Mouse (Mus musculus): ENCODE measurements around the gene Lima1. TPM values are rescaled to one million over a fixed set of nuclear protein-coding genes. Genes with fewer than 3 reads are reported as not detected.

The Lima1 gene
- polyA plus RNA-seq, 1 experiment = 139 TPM

DNA sequence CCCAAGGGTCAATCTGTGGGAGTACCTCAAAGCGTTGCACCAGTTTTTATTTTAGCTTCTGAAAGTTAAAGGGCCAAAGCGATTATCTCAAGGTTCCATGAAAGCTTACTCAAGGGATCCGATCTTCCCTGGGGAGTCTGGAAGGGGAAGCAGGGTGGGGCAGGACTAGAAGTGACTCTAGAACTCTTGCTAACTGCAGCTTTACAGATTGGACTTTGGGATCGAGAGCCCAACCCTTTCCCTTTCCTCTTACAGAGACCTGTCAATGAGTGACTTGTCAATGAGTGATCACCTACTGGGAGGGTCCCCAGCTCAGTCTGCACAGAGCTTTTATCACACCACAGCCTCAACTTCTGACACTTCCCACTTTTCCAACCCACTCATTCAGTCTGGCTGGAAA, 7.6 kb downstream of the Lima1 start:
- no peak for DNase-seq (ENCODE audit: low spot score)

DNA sequence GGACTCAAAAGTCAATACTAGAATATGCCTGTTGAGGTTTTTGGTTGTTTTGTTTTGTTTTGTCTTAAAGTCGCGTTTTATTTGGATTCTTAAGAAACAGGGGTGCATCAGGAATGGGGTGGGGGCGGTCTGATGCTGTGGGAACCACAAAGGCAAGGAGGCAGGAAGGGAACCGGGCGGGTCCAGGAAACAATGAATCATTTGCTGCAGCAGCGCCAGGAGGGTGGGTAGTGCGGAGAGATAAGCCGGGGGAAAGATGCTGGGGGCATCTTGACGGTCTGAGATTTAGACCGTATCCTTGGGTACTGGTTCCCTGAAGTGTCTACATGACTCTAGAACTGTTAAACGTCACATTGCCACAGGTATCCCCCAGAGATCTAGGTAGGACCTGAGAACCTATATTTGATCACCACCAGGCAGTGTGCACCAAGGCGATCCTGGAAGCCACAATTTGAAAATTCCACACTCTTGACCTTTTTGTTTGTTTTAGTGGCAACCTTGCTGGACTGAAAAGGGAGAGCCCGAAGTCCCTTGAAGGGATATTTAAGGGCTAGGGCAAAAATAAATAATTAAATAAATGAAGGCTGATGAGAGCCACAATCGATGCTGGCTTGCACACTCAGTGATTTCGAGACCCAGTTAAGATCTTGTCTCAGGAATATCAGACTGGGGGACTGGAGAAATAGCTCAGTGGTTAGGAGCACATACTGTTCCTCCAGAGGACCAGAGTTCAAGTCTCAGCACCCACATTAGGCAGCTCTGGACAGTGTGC, 8.6 kb downstream of the Lima1 start:
- no peak for DNase-seq (ENCODE audit: low spot score)

DNA sequence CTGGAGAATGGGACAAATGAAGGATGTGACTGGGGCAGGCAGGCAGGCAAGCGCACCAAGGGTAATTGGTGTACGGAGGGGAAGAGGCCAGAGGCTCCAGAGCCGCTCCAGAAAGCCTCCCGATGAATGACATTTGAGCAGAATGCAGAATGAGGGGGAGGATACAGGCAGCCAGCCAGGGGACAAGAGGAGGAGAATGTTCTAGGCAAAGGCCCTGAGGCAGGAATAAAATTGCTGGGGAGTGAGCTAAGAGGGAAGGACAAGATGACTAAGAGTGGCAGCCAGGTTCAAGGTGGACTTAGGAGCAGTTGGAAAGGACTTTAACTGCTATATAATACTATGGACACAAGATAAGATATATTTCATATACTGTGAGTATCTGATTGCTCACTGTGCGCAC, 9.3 kb downstream of the Lima1 start:
- peak; percentile 25 for DNase-seq (ENCODE audit: low spot score)

DNA sequence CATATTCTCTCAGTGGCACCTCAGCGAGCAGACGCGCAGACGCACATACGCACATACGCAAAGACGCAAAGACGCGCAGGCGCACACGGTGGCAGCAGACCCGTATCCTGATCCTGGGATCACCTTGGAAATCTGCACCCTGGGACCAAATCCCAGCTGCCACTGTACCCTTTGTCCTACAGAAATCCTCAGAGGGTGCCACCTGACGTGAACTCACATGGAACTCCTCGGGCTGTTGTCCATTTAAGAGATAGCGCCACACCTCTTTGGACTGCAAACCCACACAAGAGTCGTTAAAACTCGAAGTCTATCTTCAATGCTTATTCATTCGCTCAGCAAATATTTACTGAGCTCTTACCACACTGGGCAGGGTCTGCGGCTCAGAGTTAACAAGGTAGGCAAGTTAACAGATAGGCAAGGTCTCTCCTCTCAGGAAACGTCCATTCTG, 9.7 kb downstream of the Lima1 start:
- DNase-seq (ENCODE audit: low spot score) = no peak

- no peak for DNase-seq (ENCODE audit: low spot score)
These were observed 10.2 kb downstream of the Lima1 start for GRCm38 (mm10) chr15:99865046-99865445.

- no peak for DNase-seq (ENCODE audit: low spot score)
These were observed 11.5 kb downstream of the Lima1 start for GRCm38 (mm10) chr15:99863786-99864185.

GRCm38 (mm10) chr15:99863358-99863757, 11.9 kb downstream of the Lima1 start:
- no peak for DNase-seq (ENCODE audit: low spot score)

DNA sequence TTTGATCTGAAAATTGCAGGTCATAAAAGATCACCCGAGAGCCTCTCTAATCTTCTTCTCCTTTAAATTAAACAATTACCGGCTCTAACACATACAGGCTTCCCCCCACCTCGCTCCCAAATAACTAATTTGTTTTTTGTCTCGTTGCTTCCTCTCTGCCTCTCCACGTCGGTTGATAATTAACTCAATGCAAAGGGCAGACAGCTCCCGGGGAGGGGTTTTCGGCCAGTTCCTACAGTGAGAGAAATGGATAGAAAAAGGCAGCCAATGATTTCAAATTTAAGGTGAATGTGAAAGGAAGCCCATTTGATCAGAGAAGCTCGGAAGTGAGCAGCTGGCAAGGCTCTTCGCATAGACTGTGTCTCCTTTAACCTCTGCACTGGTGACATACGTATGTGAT, 12.8 kb downstream of the Lima1 start:
- no peak for DNase-seq (ENCODE audit: low spot score)

GRCm38 (mm10) chr15:99861955-99862354, 13.3 kb downstream of the Lima1 start:
- DNase-seq (ENCODE audit: low spot score) = no peak

- DNase-seq (ENCODE audit: low spot score) = no peak
These were observed 13.7 kb downstream of the Lima1 start for GRCm38 (mm10) chr15:99861536-99861935.

- DNase-seq (ENCODE audit: low spot score) = no peak
These were observed 15.4 kb downstream of the Lima1 start for GRCm38 (mm10) chr15:99859644-99860392.

- no peak for DNase-seq (ENCODE audit: low spot score)
These were observed 17.8 kb downstream of the Lima1 start for GRCm38 (mm10) chr15:99857479-99857878.

- DNase-seq (ENCODE audit: low spot score) = no peak
These were observed 20.1 kb downstream of the Lima1 start for GRCm38 (mm10) chr15:99855119-99855518.

GRCm38 (mm10) chr15:99852606-99853237, 22.5 kb downstream of the Lima1 start:
- no peak for DNase-seq (ENCODE audit: low spot score)

DNA sequence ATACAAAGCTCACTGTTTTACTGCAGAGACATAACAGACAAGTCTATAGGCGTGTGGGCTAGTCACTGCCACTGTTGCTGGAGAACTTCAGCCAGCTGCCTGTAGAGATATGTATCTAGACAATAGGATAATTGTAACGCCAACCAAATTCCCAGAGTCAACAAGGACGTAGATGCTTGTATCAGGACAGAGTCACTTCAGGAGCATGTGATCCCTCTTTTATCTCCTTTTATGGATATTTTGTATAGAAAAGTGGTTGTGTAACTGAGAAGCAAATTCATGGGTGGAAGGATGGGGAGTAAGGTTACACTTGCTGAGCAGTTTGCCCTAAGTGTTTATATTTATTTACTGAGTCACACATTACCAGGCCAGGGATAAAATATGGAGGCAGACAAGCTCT, 25.0 kb downstream of the Lima1 start:
- no peak for DNase-seq (ENCODE audit: low spot score)

DNA sequence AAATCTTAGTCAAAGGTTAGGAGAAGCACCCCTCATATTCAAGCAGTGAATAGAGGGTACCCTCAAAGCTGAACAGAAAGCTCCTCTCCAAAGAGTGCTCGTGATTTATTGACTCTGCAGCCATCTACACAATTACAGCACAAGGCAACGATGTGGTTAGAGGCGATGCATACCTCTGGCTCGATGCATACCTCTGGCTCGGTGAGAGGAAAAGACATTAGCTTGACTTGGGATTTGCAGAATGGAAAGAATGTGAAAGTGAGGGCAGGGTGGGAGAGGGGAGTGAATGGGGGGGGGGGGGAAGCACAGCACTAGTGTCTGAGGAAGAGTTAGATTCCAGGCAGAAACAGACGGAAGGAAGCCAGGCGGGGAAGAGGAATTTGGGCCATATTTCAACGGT, 27.3 kb downstream of the Lima1 start:
- DNase-seq (ENCODE audit: low spot score) = no peak

- DNase-seq (ENCODE audit: low spot score) = no peak
These were observed 27.9 kb downstream of the Lima1 start for GRCm38 (mm10) chr15:99847207-99847881.

DNA sequence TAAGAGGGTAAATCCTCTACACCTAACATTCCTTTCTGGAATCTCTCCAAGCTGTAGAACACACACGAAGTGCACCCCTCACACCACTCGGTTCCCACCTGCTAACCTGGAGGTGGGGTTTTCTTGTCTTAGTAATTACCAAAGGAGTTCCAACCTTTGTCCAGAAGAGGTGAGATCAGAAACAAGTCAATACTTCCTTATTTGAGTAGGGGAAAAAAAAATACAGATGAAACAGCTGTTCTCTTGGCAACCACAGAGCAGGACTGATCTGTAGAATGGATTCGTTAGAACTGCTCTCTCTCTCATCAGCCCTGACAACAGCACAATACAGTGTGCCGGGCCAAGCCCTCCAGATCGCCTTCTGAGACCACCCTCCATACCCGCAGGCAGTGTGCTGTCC, 28.6 kb downstream of the Lima1 start:
- no peak for DNase-seq (ENCODE audit: low spot score)

GRCm38 (mm10) chr15:99843856-99844255, 31.4 kb downstream of the Lima1 start:
- DNase-seq (ENCODE audit: low spot score) = no peak

- DNase-seq (ENCODE audit: low spot score) = no peak
These were observed 35.3 kb downstream of the Lima1 start for GRCm38 (mm10) chr15:99839910-99840309.

- no peak for DNase-seq (ENCODE audit: low spot score)
These were observed 36.0 kb downstream of the Lima1 start for GRCm38 (mm10) chr15:99839165-99839840.

GRCm38 (mm10) chr15:99837561-99837960, 37.7 kb downstream of the Lima1 start:
- DNase-seq (ENCODE audit: low spot score) = no peak

Data from urinary bladder, adult 2 months (tissue).